Mouse (Mus musculus) spleen, adult 2 months (tissue): ENCODE results near the gene Pitx1.

Source experiments
- CTCF ChIP-seq: fragments of 200-500 bp; IDR thresholded peaks from 2 replicates; pipeline ENCODE4 v1.5.1; 2011; ENCODE audit warnings: mild to moderate bottlenecking, inconsistent platforms; ENCODE audit not compliant: insufficient read depth, insufficient read length, insufficient replicate concordance; ENCODE audit errors: extremely low read depth
- POLR2A ChIP-seq: fragments of 200-500 bp; IDR thresholded peaks from 2 replicates; pipeline ENCODE4 v1.6.1; 2011; ENCODE audit warnings: low read depth, low read length, inconsistent platforms

DNA sequence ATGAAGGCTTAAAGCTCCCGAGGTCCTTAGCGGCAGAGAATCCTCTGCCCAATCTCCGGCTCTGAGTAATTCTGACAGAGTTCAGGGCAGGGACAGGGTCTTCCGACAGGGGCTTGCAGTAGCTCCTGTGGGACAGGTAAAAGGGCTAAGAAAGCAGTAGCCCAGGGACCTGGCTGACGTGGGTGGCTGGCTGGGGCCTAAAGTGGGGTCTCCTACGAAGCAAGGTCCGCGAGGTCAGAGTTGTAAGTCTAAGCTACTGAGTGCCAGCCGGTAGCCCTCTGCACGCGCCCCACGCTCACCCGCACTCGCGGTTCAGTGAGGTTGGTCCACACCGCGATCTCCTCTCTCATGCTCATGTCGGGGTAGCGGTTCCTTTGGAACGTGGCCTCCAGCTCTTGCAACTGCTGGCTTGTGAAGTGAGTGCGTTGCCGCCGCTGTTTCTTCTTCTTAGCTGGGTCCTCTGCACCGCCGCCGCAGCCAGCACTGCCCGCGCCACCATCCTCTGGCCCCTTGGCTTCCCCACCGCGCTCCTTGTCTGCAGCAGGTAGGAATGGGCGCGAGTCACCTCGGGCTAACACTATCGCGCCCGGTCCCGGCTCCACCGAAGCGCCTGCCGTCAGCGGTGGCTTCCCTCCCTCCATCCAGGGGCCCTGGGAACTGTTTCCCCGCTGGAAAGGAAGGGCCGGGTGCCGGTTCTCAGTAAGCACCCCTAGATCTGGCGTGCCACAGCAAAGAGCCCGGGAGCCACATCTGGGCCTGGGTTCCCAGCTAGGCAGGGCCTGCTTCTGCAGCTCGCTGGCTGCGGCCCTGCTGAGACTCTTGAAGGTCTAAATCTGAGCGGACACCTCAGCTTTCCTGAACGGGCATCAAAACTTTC lies 7.6 kb downstream of the Pitx1 start:
- TF ChIP-seq CTCF (no peak), POLR2A (no peak)
